Mouse (Mus musculus): Measurements from ENCODE around the gene Pde4c. TPM values are rescaled to one million over a fixed set of nuclear protein-coding genes. Genes with fewer than 3 reads are reported as not detected.

The Pde4c gene
- total RNA-seq, 2 experiments from 2014 or later = not detected

DNA sequence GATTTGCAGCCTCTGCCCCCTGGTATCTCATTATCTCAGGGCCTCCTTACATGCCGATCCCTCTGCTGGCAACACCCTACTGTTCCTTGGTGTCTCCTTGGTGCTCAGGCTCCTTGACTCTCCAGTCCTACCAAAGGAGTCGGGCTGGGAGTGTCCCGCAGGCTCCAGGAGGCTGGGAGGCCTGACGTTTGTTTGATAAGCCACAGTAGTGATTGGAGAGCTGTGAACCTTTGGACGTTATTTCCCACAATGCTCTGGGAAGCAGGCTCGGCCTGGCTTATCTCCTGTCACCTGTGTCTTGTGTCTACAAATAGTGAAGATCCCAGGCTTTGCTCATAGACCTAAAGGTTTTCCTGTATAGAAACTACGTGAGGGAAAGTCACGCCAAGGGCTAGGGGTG lies 40.5 kb downstream of the Pde4c start:
- ATAC-seq (ENCODE audit: poor library complexity, severe bottlenecking) = no peak

DNA sequence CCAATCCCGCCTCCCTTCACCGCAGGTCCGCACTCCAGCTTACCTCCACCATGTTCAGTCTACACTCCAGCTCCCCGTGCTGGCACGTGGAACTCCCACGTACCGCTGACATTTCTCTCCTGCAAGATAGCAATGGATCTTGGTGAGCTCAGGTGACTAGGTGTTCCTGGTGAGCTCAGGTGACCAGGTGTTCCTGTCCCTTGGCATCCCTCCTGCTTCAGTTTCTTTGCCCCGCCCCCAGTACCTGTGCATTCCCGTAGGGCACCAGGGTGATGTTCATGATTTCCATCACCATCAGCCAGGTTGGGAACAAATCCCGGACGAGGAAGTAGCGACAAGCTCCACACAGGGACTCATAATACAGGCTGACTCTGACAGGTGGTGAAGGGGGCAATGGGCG lies 41.2 kb downstream of the Pde4c start:
- no peak for ATAC-seq (ENCODE audit: poor library complexity, severe bottlenecking)

DNA sequence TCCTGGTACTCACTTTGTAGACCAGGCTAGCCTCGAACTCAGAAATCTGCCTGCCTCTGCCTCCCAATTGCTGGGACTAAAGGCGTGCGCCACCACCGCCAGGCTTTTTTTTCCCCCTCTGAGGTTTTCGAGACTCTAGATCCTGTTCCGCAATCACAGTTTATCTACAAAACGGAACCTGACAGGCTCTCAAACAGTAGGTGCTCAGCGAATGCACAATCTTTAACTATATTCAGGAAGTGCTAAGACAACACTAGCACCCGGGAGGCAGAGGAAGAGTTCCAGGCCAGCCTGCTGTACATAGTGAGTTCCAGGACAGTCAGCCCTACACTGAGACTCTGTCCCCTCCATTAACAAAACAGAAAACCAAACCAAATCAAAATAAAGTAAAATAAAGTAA lies 41.8 kb downstream of the Pde4c start:
- 0 out of 2 replicates have a peak, but pooled peaks have one; percentile 9 for ATAC-seq (ENCODE audit: poor library complexity, severe bottlenecking)

DNA sequence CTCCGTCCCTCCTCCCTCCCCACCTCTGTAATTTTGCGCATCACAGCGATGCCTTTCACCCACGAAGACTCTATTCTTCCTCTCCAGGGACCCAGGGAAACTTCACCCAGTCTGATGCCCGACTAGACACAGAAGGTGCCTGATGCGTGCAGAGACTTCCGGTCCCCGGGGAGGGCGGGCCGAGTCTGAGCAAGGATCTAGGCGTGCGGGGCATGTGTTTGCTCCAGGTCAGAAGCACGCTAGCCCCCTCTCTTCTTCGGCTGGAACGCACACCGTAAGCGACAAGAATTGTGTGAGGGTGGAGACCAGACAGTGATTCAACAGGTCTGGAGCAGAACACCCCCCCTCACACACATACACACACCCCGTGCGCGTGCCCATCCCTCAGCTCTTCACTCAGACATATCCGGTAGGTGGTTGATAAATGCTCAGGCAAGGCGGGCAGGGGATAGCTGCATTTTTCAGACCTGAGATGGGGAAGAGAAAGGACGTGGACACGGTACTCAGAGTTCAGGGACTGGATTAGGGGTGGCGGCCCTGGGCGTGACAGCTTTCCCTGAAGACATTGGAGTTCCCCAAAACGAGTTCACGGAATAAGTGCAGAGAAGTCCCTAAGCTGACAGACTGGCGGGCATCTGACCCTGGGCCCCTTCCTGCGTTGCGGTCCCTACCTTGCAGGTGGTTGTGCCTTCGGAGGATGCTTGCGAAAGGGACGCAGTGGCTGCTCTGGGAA lies 42.5 kb downstream of the Pde4c start:
- ATAC-seq (ENCODE audit: poor library complexity, severe bottlenecking) = peak; percentile 1; the same call in 1 of the 2 replicates

DNA sequence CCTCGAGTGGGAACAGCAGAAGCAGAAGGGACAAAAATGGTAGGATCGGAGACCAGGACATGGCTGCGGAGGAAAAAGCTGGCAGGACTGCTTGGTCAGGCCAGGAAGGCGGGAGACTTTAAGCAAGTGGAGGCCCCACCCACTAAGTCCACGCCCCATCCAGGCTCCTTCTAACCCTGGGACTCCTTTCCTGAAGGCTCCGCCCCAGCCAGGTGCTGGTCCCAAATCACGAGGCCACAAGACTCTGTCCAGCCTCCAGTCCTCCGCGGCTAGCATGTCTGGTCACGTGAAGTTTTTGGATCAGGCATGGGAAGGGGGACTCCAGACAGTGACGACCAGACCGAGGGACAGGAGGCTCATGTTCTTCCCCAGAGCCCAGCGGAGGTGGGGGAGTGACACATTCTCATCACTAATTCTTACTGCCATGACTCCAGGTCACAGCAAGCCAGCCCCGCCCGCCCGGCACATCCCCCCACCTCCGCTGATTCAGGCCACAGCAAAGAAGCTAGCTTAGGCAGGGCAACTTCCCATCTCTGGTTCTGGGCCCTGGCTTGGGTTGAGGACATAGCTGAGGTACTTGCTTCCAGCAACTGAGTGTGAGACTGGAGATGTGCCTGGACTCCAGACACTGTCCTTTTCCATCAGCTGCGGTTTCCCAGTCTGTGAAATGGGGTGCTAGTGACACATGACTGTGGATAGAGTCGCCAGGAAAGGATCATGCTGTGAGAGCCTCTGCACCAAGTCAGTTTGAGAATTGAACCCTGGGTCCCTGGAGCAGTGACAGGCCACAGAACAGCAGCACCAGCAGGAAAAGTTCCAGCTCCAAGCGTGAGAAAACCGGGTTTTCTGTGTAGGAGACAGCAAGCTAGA lies 43.3 kb downstream of the Pde4c start:
- peak; percentile 24 for ATAC-seq (ENCODE audit: poor library complexity, severe bottlenecking)

- ATAC-seq (ENCODE audit: poor library complexity, severe bottlenecking) = no peak
Measured at GRCm38 (mm10) chr8:70767503-70767902, 44.0 kb downstream of the Pde4c start.

DNA sequence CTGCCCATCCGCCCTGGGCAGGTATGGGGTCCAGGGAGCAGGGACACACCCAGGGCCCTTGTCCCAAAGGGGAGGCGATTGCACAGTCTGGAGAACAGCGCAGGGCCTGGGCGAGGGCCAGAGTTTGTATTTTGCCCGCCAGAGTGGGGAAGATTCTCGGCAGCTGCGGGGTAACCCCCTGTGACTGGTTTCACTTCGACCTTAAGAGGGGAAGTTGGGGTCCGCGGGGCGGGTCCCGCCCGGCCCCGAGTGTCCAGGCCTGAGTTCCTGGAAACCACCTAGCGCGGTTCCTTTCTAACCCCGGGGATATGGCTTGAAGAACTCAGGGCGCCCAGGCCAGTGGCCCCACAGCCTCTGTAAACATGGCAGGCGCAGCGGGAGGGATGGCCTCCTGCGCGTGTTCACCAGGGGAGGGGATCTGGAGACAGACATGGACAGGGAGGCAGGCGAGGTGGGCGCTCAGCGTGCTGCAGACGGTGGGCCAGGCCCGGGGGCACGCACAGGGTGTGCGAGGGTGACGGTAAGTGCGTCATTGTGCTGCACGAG lies 44.8 kb downstream of the Pde4c start:
- peak; percentile 33 for ATAC-seq (ENCODE audit: poor library complexity, severe bottlenecking)

DNA sequence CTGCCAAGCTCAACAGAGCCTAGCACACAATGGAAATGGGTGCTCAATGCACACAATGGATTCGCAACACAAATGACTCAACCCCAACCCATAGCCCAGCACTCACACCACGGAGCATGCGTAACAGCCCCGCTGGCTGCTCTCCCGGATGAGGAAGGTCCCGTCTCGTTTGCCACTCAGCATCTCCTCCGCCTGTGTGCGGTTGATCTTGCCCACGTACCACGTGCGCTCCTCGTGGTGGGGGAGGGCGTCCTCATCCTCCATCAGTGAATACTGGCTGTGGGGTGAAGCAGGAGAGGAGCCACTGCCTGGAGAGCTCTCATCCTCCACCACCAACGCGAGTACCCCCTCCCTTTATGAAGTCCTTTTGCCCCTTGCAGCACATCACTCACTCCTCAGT lies 45.4 kb downstream of the Pde4c start:
- no peak for ATAC-seq (ENCODE audit: poor library complexity, severe bottlenecking)

DNA sequence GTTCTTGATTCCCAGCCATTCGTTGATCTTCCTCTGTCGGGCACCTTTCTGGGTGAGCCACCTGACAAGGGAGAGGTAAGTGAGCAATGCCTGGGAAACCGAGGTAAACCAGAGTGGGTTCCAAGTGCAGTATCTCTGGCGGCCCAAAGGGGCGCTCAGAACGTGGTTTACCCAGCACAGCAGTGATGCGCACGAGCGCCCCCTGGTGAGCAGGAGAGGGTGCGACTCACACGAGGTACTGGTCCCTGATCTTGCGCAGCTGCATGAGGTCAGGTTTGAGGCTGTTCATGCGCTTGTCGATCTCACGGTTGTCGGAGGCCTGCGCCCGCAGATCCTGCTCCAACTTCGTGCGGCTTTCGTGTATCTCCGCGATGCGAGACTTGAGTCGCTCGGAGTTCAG lies 45.8 kb downstream of the Pde4c start:
- peak; percentile 77 for ATAC-seq (ENCODE audit: poor library complexity, severe bottlenecking)

DNA sequence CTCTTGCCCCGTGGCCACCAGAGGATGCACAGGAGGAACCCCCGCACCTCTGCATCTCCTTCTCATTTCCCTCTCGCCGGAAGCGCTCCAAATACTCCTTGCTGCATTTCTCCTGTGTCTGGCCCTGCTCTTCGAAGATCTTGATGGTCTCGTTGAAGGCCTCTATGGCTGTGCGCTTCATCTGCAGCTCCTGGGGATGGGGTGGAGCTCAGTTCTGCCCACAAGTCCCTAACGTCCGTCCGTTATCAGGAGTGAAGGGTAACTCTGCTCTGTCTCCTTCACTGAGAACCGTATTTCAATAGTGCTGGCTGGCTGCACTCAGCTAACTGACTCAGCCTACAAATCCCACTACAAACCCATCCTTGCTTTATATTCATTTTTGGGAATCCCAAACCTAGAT lies 46.3 kb downstream of the Pde4c start:
- no peak for ATAC-seq (ENCODE audit: poor library complexity, severe bottlenecking)

GRCm38 (mm10) chr8:70770748-70771147 lies 47.2 kb downstream of the Pde4c start:
- no peak for ATAC-seq (ENCODE audit: poor library complexity, severe bottlenecking)

GRCm38 (mm10) chr8:70771217-70771616 lies 47.7 kb downstream of the Pde4c start:
- no peak for ATAC-seq (ENCODE audit: poor library complexity, severe bottlenecking)

GRCm38 (mm10) chr8:70772075-70772474 lies 48.6 kb downstream of the Pde4c start:
- ATAC-seq (ENCODE audit: poor library complexity, severe bottlenecking) = no peak

- no peak for ATAC-seq (ENCODE audit: poor library complexity, severe bottlenecking)
Measured at GRCm38 (mm10) chr8:70772890-70773289, 49.4 kb downstream of the Pde4c start.

DNA sequence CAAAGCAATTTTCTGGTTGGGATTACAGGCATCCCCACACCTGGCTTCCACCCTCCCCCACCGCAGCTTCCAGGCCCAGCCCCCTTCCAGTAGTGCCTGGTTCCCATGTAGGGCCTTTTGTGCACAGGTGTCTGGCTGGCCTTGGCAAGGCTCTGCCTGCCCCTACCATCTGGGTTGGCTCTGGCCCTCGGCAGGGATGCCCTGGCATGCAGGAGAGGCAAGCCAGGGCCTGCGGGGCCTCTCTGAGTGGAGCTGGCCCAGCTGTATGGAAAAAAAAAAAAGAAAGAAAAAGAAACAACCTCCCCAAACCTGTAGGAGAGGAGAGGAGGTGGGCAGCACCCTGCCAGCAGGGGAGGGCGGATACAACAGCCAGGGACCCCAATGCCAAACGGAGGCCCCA lies 49.9 kb downstream of the Pde4c start:
- ATAC-seq (ENCODE audit: poor library complexity, severe bottlenecking) = no peak

- ATAC-seq (ENCODE audit: poor library complexity, severe bottlenecking) = no peak
Measured at GRCm38 (mm10) chr8:70773833-70774232, 50.3 kb downstream of the Pde4c start.

- no peak for ATAC-seq (ENCODE audit: poor library complexity, severe bottlenecking)
Measured at GRCm38 (mm10) chr8:70774740-70775139, 51.2 kb downstream of the Pde4c start.

GRCm38 (mm10) chr8:70775227-70775626 lies 51.7 kb downstream of the Pde4c start:
- ATAC-seq (ENCODE audit: poor library complexity, severe bottlenecking) = no peak

- no peak for ATAC-seq (ENCODE audit: poor library complexity, severe bottlenecking)
Measured at GRCm38 (mm10) chr8:70775851-70776495, 52.5 kb downstream of the Pde4c start.

GRCm38 (mm10) chr8:70776496-70777444 lies 53.2 kb downstream of the Pde4c start, which contains the start of gene Pik3r2:
TSS of gene Pik3r2 (minus strand) at chr8:70776713.
- peak; percentile 81 for ATAC-seq (ENCODE audit: poor library complexity, severe bottlenecking)

Data from megakaryocyte, adult 5-6 weeks (primary cell).